8 mouse cellular contexts compared by ENCODE assay signal in the genomic region with DNA sequence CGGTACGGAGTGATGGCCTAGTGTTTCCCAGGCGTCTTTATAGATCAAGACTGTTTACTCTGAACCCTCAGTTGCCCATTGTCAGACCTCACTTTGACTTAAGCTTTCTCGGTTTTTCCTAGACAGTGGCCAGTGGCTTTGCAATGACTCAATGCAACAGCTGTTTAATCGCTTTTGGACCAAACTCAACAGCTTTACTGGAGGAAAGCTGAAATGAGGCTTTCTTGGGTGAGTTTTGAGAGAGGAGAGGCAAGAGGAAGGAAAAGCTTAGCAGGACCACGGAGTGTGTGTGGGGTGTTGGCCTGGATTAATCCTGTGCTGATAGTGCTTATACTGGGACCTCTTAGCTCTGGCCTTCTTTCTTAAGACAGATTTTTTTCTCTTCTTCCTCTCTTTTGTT. TPM values are rescaled to one million over a fixed set of nuclear protein-coding genes. Genes with fewer than 3 reads are reported as not detected.
DNase-seq lines count a peak whose midpoint lies in the region; ATAC-seq and TF ChIP-seq lines count a peak whose summit lies in the region.

No protein-coding gene starts in this region.

- no peaks in the 10 kb centered on the region for H3K9me3 ChIP-seq in embryonic facial prominence, embryonic 12.5 days
- H3K9me3 ChIP-seq in hindbrain, embryonic 13.5 days: peaks cover 10% of the 10 kb centered on the region; the same call in 1 of the 2 replicates
- peaks cover 7% of the 10 kb centered on the region; the same call in 1 of the 2 replicates for H3K9me3 ChIP-seq in midbrain, embryonic 16.5 days (replicated peaks; ENCODE audit: control insufficient read depth, low read length, poor library complexity, severe bottlenecking)

- TF ChIP-seq CTCF in heart, adult 2 months (IDR thresholded peaks at IDR 0.05): no peak

- TF ChIP-seq EP300 in heart, adult 2 months (IDR thresholded peaks at IDR 0.05; ENCODE audit: insufficient read depth, low read depth, low read length): no peak

- no peaks in the 10 kb centered on the region for H3K36me3 ChIP-seq in heart, adult 2 months (ENCODE audit: control insufficient read depth, insufficient read depth, low read length)
- H3K36me3 ChIP-seq in embryonic facial prominence, embryonic 12.5 days: no peaks in the 10 kb centered on the region
- no peaks in the 10 kb centered on the region for H3K36me3 ChIP-seq in hindbrain, embryonic 13.5 days
- H3K36me3 ChIP-seq in midbrain, embryonic 16.5 days (ENCODE audit: control insufficient read depth, insufficient read depth, low read length): no peaks in the 10 kb centered on the region

- ATAC-seq in embryonic facial prominence, embryonic 12.5 days (ENCODE audit: insufficient number of reproducible peaks, insufficient read depth, low FRiP score, low TSS enrichment): no peak
- no peak for ATAC-seq in hindbrain, embryonic 13.5 days (ENCODE audit: low FRiP score)
- no peak for ATAC-seq in midbrain, embryonic 16.5 days

- no peaks in the 10 kb centered on the region for H3K79me2 ChIP-seq in heart, adult 2 months (replicated peaks; ENCODE audit: control insufficient read depth, insufficient read depth, low read length)

- H3K9ac ChIP-seq in heart, adult 2 months (ENCODE audit: low read depth, low read length): no peak overlapping the region
- H3K9ac ChIP-seq in embryonic facial prominence, embryonic 12.5 days: no peak overlapping the region
- no peak overlapping the region for H3K9ac ChIP-seq in hindbrain, embryonic 13.5 days
- no peak overlapping the region for H3K9ac ChIP-seq in midbrain, embryonic 16.5 days (ENCODE audit: low read depth, low read length)

- WGBS in heart, adult 2 months: 25% methylated on average over 6 of the region's 6 CpGs
- 13% methylated on average over 6 of the region's 6 CpGs for WGBS in embryonic facial prominence, embryonic 12.5 days
- WGBS in hindbrain, embryonic 13.5 days: 13% methylated on average over 6 of the region's 6 CpGs
- 14% methylated on average over 6 of the region's 6 CpGs for WGBS in midbrain, embryonic 16.5 days

- no peaks in the 10 kb centered on the region for H3K4me1 ChIP-seq in heart, adult 2 months (ENCODE audit: control insufficient read depth, insufficient read depth, low read length)
- peaks cover 40% of the 10 kb centered on the region for H3K4me1 ChIP-seq in embryonic facial prominence, embryonic 12.5 days
- H3K4me1 ChIP-seq in hindbrain, embryonic 13.5 days (replicated peaks): peaks cover 27% of the 10 kb centered on the region
- H3K4me1 ChIP-seq in midbrain, embryonic 16.5 days (ENCODE audit: control insufficient read depth, insufficient read depth, low read length): peaks cover 10% of the 10 kb centered on the region; the same call in 1 of the 2 replicates

- H3K4me3 ChIP-seq in heart, adult 2 months: no peak overlapping the region
- peak overlapping the region; percentile 41 for H3K4me3 ChIP-seq in embryonic facial prominence, embryonic 12.5 days
- H3K4me3 ChIP-seq in hindbrain, embryonic 13.5 days: peak overlapping the region; percentile 43; the same call in 1 of the 2 replicates
- no peak overlapping the region for H3K4me3 ChIP-seq in midbrain, embryonic 16.5 days (ENCODE audit: low read depth, low read length)

- peaks cover 19% of the 10 kb centered on the region for H3K27me3 ChIP-seq in heart, adult 2 months (ENCODE audit: control insufficient read depth, insufficient read depth, low read length)
- H3K27me3 ChIP-seq in embryonic facial prominence, embryonic 12.5 days: peaks cover 35% of the 10 kb centered on the region
- H3K27me3 ChIP-seq in hindbrain, embryonic 13.5 days: peaks cover 84% of the 10 kb centered on the region
- peaks cover 44% of the 10 kb centered on the region for H3K27me3 ChIP-seq in midbrain, embryonic 16.5 days (ENCODE audit: control insufficient read depth, insufficient read depth, low read depth, low read length)

- peak overlapping the region; percentile 77 for H3K4me2 ChIP-seq in embryonic facial prominence, embryonic 12.5 days (replicated peaks)
- H3K4me2 ChIP-seq in hindbrain, embryonic 13.5 days: peak overlapping the region; percentile 72
- H3K4me2 ChIP-seq in midbrain, embryonic 16.5 days (ENCODE audit: low read length): peak overlapping the region; percentile 91

- intact Hi-C loops in heart, adult 2 months (cut with DNase I): no loop called here

- TF ChIP-seq POLR2A in heart, adult 2 months (IDR thresholded peaks at IDR 0.05; ENCODE audit: insufficient read depth, low read depth, low read length): no peak

- DNase-seq in heart, adult 8-10 months (ENCODE audit: low spot score): peak; percentile 9
- no peak for DNase-seq in heart, adult 2 months
- no peak for DNase-seq in thymus, postnatal 10 days (ENCODE audit: low spot score in 2 of 2)
- DNase-seq in kidney, adult 11 months: no peak
- no peak for DNase-seq in kidney, postnatal 36 days

- H3K27ac ChIP-seq in heart, adult 2 months: no peak overlapping the region
- peak overlapping the region; percentile 65 for H3K27ac ChIP-seq in embryonic facial prominence, embryonic 12.5 days
- H3K27ac ChIP-seq in hindbrain, embryonic 13.5 days: no peak overlapping the region
- H3K27ac ChIP-seq in midbrain, embryonic 16.5 days (ENCODE audit: low read length): no peak overlapping the region

RNA-seq across cellular contexts. Expression of gene Foxd1, which starts 36.3 kb away (rescaled TPM):
- under 1 TPM in 1 of 4 experiments, not detected in 3; 0.06 TPM for total RNA-seq in heart, adult 8-10 months (2022)
- under 1 TPM in 1 of 2 experiments, not detected in 1; 0.05 TPM for total RNA-seq in heart, adult 2 months (2021)
- polyA plus RNA-seq in heart, adult 2 months (2012; rRNA removed): 0.03 and 0.06 TPM in 2 replicates
- polyA plus RNA-seq in embryonic facial prominence, embryonic 12.5 days (2016; fragmentation: Nextera tagmentation; extraction: Ambion mirVana): 9.5 and 9.9 TPM in 2 replicates
- polyA plus RNA-seq in hindbrain, embryonic 13.5 days (2015; fragmentation: Nextera tagmentation; extraction: Ambion mirVana): 0.79 and 1.1 TPM in 2 replicates
- 0.49 and 0.52 TPM in 2 replicates for polyA plus RNA-seq in midbrain, embryonic 16.5 days (2015; fragmentation: Nextera tagmentation; extraction: Ambion mirVana)

Comparison
In these comparisons a context has a peak if more than half of its experiments do, and no peak if none do; other contexts are left out.
1. H3K4me3 ChIP-seq: peak in embryonic facial prominence, embryonic 12.5 days (single experiment) and hindbrain, embryonic 13.5 days (single experiment); none in heart, adult 2 months (single experiment) and midbrain, embryonic 16.5 days (single experiment).
2. Peak in every context shown above with its lines, with median percentiles within 50 percentile points of each other: H3K4me2 ChIP-seq.